Mouse (Mus musculus) T-helper 1 cell (primary cell): ENCODE measurements at regions not wholly inside any gene's neighbourhood (a gene's known extent, or its start where the extent isn't known, plus 50 kb on each side); places are given as distances from the start of the nearest gene placed in this dataset.

ENCODE experiments used
- in situ Hi-C: fragments of 300-600 bp; cut with MboI, MseI; formaldehyde crosslinking; loops from one replicate; pipeline ENCODE4 v1.15.1; 2025; ENCODE audit warnings: high pct_unique_total_duplicates

DNA sequence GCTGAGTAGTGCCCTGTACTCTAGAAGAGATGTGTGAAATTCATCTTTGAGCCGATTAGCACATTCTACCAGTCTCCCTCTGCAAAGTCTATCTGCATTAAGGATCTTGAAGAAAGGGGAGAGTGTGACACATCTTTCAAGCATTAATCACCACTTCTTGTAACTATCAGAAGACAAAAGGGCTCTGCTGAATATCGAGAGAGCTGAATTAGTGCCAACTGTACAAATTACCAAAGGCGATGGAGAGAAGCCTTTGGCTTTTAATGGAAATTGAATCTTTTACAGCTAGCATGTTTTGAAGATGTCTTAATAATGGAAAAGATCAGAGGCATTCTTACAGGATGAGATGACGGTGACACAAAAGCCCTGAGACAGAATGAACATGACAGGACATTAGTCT is 97.2 kb upstream of the Pam start:
- in situ Hi-C loops: no loop called here

DNA sequence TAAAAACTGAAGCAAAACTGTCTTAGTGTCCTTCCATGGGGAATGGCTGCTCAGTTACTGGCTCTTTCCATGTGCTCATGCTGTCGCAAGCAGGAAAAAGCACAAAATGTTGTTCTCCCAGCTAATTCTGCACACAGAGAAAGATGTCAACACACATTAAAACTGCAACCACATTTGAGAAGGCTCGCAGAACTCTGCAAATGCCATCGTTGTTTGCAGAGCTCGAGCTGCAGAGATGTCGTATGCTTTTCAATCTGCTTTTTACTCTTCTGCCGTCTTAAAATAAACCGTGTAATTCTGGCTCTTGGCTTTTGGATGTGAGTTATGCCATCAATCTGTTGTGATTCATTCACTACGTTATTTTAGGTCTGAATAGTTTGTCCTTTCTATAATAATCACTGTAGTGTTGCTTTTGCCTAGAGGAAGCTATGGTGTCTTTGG is 96.6 kb upstream of the Pam start:
- in situ Hi-C loops: no loop called here

DNA sequence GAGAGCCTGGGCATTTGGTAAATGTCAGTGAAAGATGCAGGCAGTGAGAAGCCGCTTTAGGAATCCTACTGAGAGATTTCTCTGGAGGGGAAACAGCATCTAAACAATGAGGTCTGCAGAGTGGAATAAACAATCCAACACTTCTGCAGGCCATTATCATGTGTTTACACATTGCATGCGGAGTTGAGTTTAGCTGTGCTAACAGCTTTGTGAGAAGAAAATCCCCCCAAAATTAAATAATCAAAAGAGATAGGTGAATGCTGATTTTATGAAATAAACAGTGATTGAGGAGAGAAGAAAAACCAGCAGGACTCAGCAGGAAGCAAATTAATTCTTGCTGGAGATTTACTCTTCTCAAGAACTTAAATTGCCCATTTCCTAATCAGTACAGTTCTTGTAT is 95.9 kb upstream of the Pam start:
- in situ Hi-C loops: no loop called here

DNA sequence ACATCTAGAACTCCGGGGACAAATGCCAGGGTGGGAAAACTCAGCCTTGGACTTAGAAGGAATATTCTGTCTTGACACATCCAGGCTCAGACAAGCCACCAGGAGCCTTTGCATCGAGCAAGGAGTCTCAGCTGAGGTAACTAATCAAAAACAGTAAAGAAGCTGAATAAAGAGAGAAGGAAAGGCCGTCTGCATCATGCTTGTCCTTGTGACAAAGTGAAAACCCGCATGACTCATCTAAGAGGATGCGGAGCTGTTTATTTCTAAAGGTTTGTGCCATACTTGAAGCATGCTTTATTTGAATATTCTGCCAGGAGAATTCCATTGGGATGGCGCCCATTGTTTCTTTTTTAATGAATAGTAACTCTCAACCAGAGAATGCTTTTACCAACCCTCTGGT is 95.3 kb upstream of the Pam start:
- in situ Hi-C loops: no loop called here

DNA sequence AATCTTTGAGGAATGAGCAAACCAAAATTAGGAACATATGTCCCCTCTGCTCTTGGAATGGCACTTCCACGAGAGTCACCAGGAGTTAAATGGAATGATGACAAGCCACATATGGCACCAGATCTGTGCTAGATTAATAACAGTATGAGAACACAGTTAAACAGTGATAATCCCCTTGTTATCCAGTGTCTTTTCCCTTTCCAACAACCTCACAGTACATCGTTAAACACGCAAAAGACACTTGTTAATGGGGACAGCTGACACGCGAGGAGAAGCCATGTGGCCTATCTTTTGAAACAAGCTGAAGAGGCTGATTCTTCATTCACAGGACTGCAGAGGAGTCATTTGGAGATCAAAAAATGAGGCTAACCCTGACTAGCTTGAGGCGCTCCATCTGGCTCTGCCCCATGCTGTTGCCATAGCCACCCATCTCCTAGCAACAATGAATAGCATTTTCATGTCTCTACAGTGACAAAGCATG is 94.6 kb upstream of the Pam start:
- in situ Hi-C loops: loop anchor here (5.0 to 10.0 kb wide), 2 partner anchors 108 to 285 kb away; no protein-coding TSS in a partner anchor

DNA sequence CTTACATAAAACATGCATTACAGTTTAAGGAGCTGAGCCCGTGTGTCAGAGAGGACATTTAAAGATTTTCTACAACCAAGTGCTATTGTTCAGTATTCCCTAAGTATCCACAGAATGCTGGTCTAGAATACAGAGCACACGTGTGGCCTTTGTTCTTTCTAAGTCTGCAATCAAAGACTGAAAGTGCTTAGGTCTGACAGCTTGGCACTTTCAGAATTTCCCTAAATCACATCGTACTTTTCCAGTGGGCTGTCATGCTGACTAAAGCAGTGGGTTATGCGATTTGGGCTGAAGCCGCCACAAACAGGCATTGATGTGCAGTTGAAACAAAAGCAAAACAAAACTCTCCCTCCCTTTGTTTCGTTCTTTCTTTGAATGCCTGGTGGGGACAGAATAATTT is 84.9 kb upstream of the Pam start:
- in situ Hi-C loops: loop anchor here (10.0 kb wide), 1 partner anchor 276 kb away; no protein-coding TSS in a partner anchor

DNA sequence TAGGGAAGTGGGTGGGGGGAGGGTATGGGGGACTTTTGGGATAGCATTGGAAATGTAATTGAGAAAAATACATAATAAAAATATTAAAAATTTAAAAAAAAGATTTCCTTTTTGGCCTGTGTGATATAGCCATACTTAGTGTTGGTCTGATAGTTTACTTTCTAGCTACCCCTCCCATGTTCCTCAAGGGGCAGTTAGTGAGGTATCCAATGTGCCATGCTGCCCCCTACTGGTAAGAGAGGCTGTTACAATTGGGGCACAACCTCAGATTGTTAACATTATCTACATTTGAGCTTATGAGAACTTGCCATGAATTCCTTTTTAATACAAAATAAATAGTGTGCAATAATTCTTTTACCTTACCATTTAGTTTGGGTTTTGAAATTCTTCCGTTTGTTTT is 83.6 kb upstream of the Pam start:
- in situ Hi-C loops: no loop called here

DNA sequence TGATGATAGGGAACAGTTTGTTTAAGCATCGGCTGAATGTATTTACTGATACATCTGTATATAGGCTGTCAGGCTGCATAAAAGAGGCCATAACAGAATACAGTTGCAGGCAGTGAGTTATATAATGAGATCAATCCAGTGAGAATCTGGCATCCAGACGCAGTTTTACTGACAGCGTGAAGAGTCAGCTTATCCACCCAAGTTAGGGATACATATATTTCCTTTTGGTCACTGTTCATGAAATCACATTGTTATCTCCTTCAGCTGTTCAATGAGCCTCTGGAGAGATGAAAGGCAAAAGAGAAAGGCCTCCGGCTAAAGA is 79.3 kb upstream of the Pam start:
- in situ Hi-C loops: no loop called here

DNA sequence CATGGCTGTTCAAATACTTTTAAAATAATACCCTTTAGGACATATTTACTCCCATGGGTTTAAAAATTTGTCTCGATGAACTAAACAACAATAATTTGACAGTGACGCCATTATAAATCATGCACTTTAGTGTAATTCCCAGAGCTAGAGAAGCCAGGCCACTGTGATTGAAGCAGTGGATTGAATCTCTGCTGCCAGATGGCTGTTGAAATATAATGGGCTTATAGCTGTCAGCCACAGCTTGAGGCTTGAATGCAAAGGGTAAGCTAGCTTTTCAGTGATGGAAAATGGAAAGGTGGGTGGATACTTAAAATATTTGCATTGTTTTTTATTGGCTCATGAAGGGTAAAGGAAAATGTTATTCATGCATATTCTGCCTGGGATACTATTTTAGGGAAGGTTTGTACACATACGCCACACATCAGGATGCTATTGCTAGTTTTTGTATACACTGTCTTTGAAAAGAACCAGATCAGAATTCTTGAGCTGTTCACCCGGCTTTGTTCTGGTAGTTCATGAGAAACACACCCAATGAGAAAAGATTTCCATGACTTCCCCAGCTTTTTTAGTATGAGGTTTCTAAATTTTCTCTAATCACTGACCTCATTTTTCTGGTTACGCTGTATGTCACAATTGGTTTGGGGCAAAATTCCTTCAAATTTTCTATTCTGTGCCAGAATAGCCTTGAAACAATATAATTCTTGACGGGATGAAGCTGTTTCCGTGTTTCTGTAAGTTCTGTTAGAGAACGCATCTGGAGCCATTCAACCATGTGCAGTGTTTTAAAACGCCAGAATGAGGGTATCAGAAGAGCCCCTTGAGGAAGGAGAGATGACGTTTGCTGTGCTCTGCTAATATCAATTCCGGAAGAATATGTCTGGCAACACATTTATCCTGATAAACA is 78.7 kb upstream of the Pam start:
- in situ Hi-C loops: no loop called here

DNA sequence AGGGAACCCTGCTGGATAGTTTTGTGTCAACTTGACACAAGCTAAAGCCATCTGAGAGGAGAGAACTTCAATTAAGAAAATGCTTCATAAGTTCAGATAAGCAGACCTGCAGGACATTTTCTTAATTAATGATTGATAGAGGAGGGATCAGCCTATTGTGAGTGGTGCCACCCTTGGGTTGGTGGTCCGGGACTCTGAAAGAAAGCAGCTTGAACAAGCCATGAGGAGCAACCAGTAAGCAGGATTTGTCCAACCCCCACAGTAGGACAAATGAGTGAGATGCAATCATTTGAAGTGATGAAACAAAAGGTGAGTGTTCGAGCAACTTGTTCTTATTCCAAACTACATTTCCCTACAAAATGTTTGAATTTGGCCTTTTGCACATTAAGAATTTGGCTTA is 78.0 kb upstream of the Pam start:
- in situ Hi-C loops: no loop called here

DNA sequence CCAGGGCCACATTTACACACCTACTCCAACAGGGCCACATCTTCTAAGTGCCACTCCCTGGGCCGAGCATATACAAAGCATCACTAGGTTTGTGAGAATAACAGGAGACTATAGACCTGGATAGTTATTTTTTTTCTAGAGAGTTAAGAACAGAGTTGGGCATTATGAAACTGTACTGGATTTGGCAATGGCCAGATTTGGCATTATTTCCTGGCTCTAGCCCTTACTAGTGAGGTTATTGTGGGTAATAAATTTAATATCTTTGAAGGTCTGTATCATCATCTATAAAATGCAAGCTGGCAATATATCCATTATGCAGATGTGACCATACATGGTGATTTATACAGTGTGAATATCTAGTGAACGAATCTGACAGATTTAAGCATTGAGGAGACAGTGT is 75.8 kb upstream of the Pam start:
- in situ Hi-C loops: no loop called here

DNA sequence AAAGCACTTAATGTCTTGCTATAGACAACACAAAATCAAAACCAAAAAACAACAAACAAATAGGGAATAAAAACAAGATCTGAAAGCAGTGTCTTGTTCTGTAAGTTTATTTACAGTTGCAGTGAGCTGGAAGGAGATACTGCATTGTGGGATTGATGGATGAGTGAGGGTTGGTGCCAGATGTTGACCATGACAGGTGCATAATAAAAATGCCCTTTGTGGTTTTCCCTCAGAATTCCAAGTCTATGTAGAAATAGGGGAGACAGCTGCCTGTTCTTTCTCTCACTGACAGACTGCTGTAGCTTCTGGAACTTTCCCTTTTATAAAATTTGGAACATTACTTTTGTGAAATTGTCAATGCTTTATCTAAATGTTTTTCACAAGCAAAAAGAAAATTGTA is 73.9 kb upstream of the Pam start:
- in situ Hi-C loops: no loop called here

DNA sequence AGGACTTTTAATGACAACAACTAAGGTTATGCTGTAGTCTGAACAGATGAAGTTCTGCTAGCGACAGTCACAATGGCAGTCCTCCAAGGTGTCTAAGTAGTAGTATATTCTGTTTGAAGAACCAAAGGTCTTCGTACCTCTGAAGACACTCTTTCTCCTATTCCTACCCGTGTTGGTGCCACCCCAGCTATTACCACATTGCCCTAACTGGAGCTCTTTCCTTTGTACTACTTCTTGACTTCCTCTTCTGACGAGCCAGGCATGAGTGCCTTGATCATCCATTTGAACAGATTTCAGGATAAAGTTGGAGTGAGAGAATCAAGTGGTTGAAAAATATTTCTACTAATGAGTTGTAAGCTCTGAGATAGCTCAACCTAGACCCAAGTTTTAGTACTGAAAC is 72.4 kb upstream of the Pam start:
- in situ Hi-C loops: no loop called here

DNA sequence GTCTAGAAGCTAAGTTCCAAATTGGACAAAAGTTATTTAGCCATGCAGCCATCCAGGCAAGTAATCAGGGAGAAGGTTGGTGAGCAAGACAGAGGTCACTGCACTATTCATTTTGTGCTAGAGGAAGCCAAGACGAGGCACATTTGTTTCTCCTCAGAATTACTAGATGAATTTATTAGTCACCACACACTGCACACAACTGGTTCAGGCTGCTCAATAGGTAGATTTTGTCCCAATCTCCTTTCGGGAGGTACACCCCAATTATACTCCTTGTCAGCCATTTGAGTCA is 67.1 kb upstream of the Pam start:
- in situ Hi-C loops: no loop called here

DNA sequence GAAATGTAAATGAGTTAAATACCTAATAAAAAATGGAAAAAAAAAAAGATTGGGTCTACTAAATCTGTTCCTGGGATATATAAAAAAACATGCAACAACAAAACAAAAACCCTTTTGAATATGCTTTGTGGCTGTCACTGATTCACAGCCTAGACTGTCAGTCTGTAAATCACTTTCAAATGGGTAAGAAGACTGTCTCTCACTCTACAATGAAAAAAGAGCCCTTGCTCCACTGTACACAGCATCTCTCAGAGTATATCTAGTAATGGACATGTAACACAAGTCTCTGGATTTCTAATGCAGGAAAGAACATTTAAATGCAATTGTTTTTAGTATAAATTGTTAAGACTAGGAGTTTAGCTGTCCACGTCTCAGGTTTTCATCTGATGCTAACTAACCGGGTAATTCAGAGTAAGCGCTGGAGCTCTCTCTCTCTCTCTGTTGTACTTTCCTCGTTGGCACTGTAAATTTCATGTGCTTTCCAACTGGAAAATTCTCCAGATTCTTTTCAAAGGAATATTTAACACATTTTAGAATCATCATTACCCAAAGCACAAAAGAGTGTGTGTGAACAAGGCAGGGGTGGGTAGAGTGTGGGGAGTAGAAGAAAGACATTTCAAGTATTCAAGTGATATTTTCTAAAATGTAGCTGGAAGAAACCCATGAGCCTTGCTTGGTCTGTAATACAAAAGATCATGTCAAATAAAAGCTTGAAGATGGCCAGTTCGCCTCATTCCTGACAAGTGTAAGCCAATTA is 66.6 kb upstream of the Pam start:
- in situ Hi-C loops: no loop called here

DNA sequence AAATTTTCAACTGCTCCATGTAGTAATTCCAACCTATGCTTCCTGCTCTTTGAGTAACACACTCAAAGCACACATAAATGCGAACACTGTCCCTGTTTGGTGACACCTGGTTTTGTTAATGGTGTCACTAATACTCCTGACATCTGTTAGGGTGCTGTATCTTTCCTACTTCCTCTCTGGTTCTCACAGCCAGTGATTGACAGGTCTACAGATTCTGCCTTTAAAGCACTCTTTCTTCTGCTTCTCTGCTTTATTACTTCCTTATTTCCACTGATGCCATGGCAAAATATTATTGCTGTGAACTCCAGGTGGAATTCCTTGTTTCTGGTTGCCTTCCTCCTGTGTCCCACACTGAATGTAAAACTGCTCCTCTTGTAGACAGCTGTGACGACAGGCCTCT is 63.5 kb upstream of the Pam start:
- in situ Hi-C loops: loop anchor here (5.0 kb wide), 1 partner anchor 347 kb away; no protein-coding TSS in a partner anchor

DNA sequence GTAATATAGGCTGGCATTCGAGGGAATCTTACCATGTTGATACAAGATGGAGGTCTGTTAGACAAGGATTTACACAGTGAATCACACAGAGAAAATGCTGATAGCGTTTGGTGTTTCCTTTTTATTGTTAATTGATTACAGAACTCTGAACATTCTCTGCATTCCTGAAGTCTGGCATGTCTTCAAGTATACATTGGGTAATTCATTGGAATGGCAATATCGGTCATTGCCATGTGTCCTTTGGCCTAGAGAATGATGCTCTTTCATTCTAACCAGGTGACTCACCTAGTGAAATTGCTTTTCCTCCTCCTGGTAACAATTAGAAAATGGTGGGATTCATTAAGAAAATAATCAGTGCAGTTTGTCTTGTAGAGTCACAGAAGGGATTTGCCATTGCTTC is 51.9 kb upstream of the Pam start:
- in situ Hi-C loops: no loop called here
